Mouse (Mus musculus): ENCODE data around the gene Cacnb4. TPM values are rescaled to one million over a fixed set of nuclear protein-coding genes. Genes with fewer than 3 reads are reported as not detected.

Cacnb4 gene
- polyA plus RNA-seq, 1 experiment from 2014 or later: 15.0 TPM

- Histone ChIP-seq H3K27ac (no peak overlapping the region), H3K9me3 (ENCODE audit: control insufficient read depth, low read length) (no peaks in the 10 kb centered on the region), H3K4me1 (replicated peaks; ENCODE audit: control insufficient read depth, insufficient read depth, low read length) (no peaks in the 10 kb centered on the region), H3K9ac (no peak overlapping the region), H3K27me3 (ENCODE audit: control insufficient read depth, insufficient read depth, low read length) (peaks cover 5% of the 10 kb centered on the region; the same call in 1 of the 2 replicates), H3K4me3 (replicated peaks; ENCODE audit: low read length) (no peak overlapping the region), H3K4me2 (replicated peaks) (no peak overlapping the region), H3K36me3 (replicated peaks; ENCODE audit: control insufficient read depth, insufficient read depth) (no peaks in the 10 kb centered on the region)
- 91% methylated on average over 6 of the region's 6 CpGs for WGBS
- ATAC-seq (ENCODE audit: low FRiP score) (no peak), DNase-seq (ENCODE audit: low spot score) (no peak)
Observed at GRCm38 (mm10) chr2:52668480-52668879, 8.2 kb downstream of the Cacnb4 start.

- WGBS: 88% methylated on average over 5 of the region's 5 CpGs
- Histone ChIP-seq H3K36me3 (replicated peaks; ENCODE audit: control insufficient read depth, insufficient read depth) (no peaks in the 10 kb centered on the region), H3K4me1 (replicated peaks; ENCODE audit: control insufficient read depth, insufficient read depth, low read length) (no peaks in the 10 kb centered on the region), H3K27me3 (ENCODE audit: control insufficient read depth, insufficient read depth, low read length) (no peaks in the 10 kb centered on the region), H3K4me2 (replicated peaks) (no peak overlapping the region), H3K9me3 (ENCODE audit: control insufficient read depth, low read length) (no peaks in the 10 kb centered on the region), H3K27ac (no peak overlapping the region), H3K4me3 (replicated peaks; ENCODE audit: low read length) (no peak overlapping the region), H3K9ac (no peak overlapping the region)
- ATAC-seq (ENCODE audit: low FRiP score) (no peak), DNase-seq (ENCODE audit: low spot score) (no peak)
Observed at GRCm38 (mm10) chr2:52656722-52657121, 19.9 kb downstream of the Cacnb4 start.

- ATAC-seq (ENCODE audit: low FRiP score) (no peak), DNase-seq (ENCODE audit: low spot score) (no peak)
- 83% methylated on average over 4 of the region's 4 CpGs for WGBS
- H3K4me2 ChIP-seq (replicated peaks): no peak overlapping the region
- no peaks in the 10 kb centered on the region for H3K36me3 ChIP-seq (replicated peaks; ENCODE audit: control insufficient read depth, insufficient read depth)
- H3K9me3 ChIP-seq (ENCODE audit: control insufficient read depth, low read length): no peaks in the 10 kb centered on the region
- no peak overlapping the region for H3K9ac ChIP-seq
- no peaks in the 10 kb centered on the region for H3K27me3 ChIP-seq (ENCODE audit: control insufficient read depth, insufficient read depth, low read length)
- H3K4me1 ChIP-seq (replicated peaks; ENCODE audit: control insufficient read depth, insufficient read depth, low read length): no peaks in the 10 kb centered on the region
- no peak overlapping the region for H3K27ac ChIP-seq
- H3K4me3 ChIP-seq (replicated peaks; ENCODE audit: low read length): no peak overlapping the region
Observed at GRCm38 (mm10) chr2:52654541-52654940, 22.1 kb downstream of the Cacnb4 start.

GRCm38 (mm10) chr2:52651547-52651946 lies 25.1 kb downstream of the Cacnb4 start:
- no peak for ATAC-seq (ENCODE audit: low FRiP score)
- Histone ChIP-seq H3K27ac (no peak overlapping the region), H3K9ac (no peak overlapping the region), H3K36me3 (replicated peaks; ENCODE audit: control insufficient read depth, insufficient read depth) (no peaks in the 10 kb centered on the region), H3K9me3 (ENCODE audit: control insufficient read depth, low read length) (no peaks in the 10 kb centered on the region), H3K4me1 (replicated peaks; ENCODE audit: control insufficient read depth, insufficient read depth, low read length) (no peaks in the 10 kb centered on the region), H3K27me3 (ENCODE audit: control insufficient read depth, insufficient read depth, low read length) (no peaks in the 10 kb centered on the region), H3K4me2 (replicated peaks) (no peak overlapping the region), H3K4me3 (replicated peaks; ENCODE audit: low read length) (no peak overlapping the region)
- DNase-seq (ENCODE audit: low spot score): no peak
- WGBS: 81% methylated on average over 6 of the region's 6 CpGs

GRCm38 (mm10) chr2:52647255-52647998 lies 29.2 kb downstream of the Cacnb4 start:
- Histone ChIP-seq H3K9ac (no peak overlapping the region), H3K4me1 (replicated peaks; ENCODE audit: control insufficient read depth, insufficient read depth, low read length) (no peaks in the 10 kb centered on the region), H3K36me3 (replicated peaks; ENCODE audit: control insufficient read depth, insufficient read depth) (no peaks in the 10 kb centered on the region), H3K9me3 (ENCODE audit: control insufficient read depth, low read length) (no peaks in the 10 kb centered on the region), H3K27me3 (ENCODE audit: control insufficient read depth, insufficient read depth, low read length) (no peaks in the 10 kb centered on the region), H3K4me2 (replicated peaks) (no peak overlapping the region), H3K4me3 (replicated peaks; ENCODE audit: low read length) (no peak overlapping the region), H3K27ac (no peak overlapping the region)
- ATAC-seq (ENCODE audit: low FRiP score) (no peak), DNase-seq (ENCODE audit: low spot score) (no peak)
- 68% methylated on average over 8 of the region's 8 CpGs for WGBS

- H3K36me3 ChIP-seq (replicated peaks; ENCODE audit: control insufficient read depth, insufficient read depth): no peaks in the 10 kb centered on the region
- DNase-seq (ENCODE audit: low spot score) (no peak), ATAC-seq (ENCODE audit: low FRiP score) (no peak)
- no peaks in the 10 kb centered on the region for H3K4me1 ChIP-seq (replicated peaks; ENCODE audit: control insufficient read depth, insufficient read depth, low read length)
- no peaks in the 10 kb centered on the region for H3K27me3 ChIP-seq (ENCODE audit: control insufficient read depth, insufficient read depth, low read length)
- no peak overlapping the region for H3K27ac ChIP-seq
- no peaks in the 10 kb centered on the region for H3K9me3 ChIP-seq (ENCODE audit: control insufficient read depth, low read length)
- H3K4me2 ChIP-seq (replicated peaks): no peak overlapping the region
- 88% methylated on average over 6 of the region's 6 CpGs for WGBS
- no peak overlapping the region for H3K4me3 ChIP-seq (replicated peaks; ENCODE audit: low read length)
- no peak overlapping the region for H3K9ac ChIP-seq
Observed at GRCm38 (mm10) chr2:52643657-52644056, 33.0 kb downstream of the Cacnb4 start.

GRCm38 (mm10) chr2:52639530-52639875 lies 37.1 kb downstream of the Cacnb4 start:
- H3K4me1 ChIP-seq (replicated peaks; ENCODE audit: control insufficient read depth, insufficient read depth, low read length): no peaks in the 10 kb centered on the region; the same call in 1 of the 2 replicates
- no peak for ATAC-seq (ENCODE audit: low FRiP score)
- no peak overlapping the region for H3K4me3 ChIP-seq (replicated peaks; ENCODE audit: low read length)
- H3K27me3 ChIP-seq (ENCODE audit: control insufficient read depth, insufficient read depth, low read length): no peaks in the 10 kb centered on the region
- H3K36me3 ChIP-seq (replicated peaks; ENCODE audit: control insufficient read depth, insufficient read depth): no peaks in the 10 kb centered on the region
- WGBS: 67% methylated on average over 4 of the region's 4 CpGs
- H3K27ac ChIP-seq: no peak overlapping the region
- H3K9me3 ChIP-seq (ENCODE audit: control insufficient read depth, low read length): no peaks in the 10 kb centered on the region
- no peak overlapping the region for H3K9ac ChIP-seq
- no peak overlapping the region for H3K4me2 ChIP-seq (replicated peaks)
- no peak for DNase-seq (ENCODE audit: low spot score)

- Histone ChIP-seq H3K36me3 (replicated peaks; ENCODE audit: control insufficient read depth, insufficient read depth) (no peaks in the 10 kb centered on the region), H3K4me2 (replicated peaks) (no peak overlapping the region), H3K9me3 (ENCODE audit: control insufficient read depth, low read length) (no peaks in the 10 kb centered on the region), H3K4me3 (replicated peaks; ENCODE audit: low read length) (no peak overlapping the region), H3K4me1 (replicated peaks; ENCODE audit: control insufficient read depth, insufficient read depth, low read length) (no peaks in the 10 kb centered on the region; the same call in 1 of the 2 replicates), H3K9ac (no peak overlapping the region), H3K27ac (no peak overlapping the region), H3K27me3 (ENCODE audit: control insufficient read depth, insufficient read depth, low read length) (no peaks in the 10 kb centered on the region)
- WGBS: 78% methylated on average over 6 of the region's 6 CpGs
- ATAC-seq (ENCODE audit: low FRiP score): no peak
- no peak for DNase-seq (ENCODE audit: low spot score)
Observed at GRCm38 (mm10) chr2:52638857-52639529, 37.6 kb downstream of the Cacnb4 start.

GRCm38 (mm10) chr2:52638226-52638625 lies 38.4 kb downstream of the Cacnb4 start:
- DNase-seq (ENCODE audit: low spot score) (no peak), ATAC-seq (ENCODE audit: low FRiP score) (no peak)
- H3K4me2 ChIP-seq (replicated peaks): no peak overlapping the region
- H3K27me3 ChIP-seq (ENCODE audit: control insufficient read depth, insufficient read depth, low read length): no peaks in the 10 kb centered on the region
- H3K36me3 ChIP-seq (replicated peaks; ENCODE audit: control insufficient read depth, insufficient read depth): no peaks in the 10 kb centered on the region
- H3K9me3 ChIP-seq (ENCODE audit: control insufficient read depth, low read length): no peaks in the 10 kb centered on the region
- no peak overlapping the region for H3K9ac ChIP-seq
- H3K4me1 ChIP-seq (replicated peaks; ENCODE audit: control insufficient read depth, insufficient read depth, low read length): no peaks in the 10 kb centered on the region; the same call in none of the 2 replicates
- H3K4me3 ChIP-seq (replicated peaks; ENCODE audit: low read length): no peak overlapping the region
- no peak overlapping the region for H3K27ac ChIP-seq
- WGBS: 51% methylated on average over 4 of the region's 4 CpGs
